ENCODE assay signal across 34 mouse cellular contexts in the genomic region with DNA sequence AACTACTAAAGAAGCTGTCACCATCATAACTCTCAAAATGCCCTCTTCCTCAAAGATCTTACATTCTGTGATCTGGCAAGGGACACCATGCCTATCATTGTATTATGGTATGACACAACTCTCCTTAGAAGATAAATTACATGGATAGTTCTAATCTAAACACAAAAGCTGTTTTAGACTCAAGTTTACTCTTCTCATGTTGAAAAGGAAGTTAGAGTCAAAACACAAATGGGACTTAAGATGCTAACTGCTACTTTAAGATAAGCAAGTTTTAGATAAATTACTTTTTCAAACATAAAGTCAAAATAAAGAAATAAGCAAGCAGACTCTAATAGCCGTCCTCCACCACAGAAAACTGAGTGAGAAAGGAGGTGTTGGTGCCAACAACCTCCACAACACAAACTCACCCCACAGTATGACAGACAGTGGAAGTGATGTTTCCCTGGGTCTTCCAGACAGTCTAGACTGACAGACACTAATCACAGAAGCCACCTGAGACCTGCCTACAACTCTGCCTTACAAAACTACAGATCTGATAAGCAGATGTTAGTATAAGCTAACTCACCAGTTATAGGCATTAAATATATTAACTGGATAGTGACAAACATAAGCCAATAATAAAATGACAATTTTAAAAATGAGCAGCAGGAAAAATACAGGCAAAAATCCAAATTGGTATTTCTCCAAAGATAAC. TPM values are rescaled to one million over a fixed set of nuclear protein-coding genes. Genes with fewer than 3 reads are reported as not detected.
DNase-seq lines count a peak whose midpoint lies in the region; ATAC-seq and TF ChIP-seq lines count a peak whose summit lies in the region.
"Had no signal": no experiment of that assay in that cellular context is flagged by ENCODE, and none has a peak within 500 bp of the region (broad histone marks: within the 10 kb centered on the region; RNA-seq: fewer than 3 reads in every experiment).

No protein-coding gene starts in this region.

- peak; percentile 10 for DNase-seq in cerebellum, adult 9-10 months
- DNase-seq in cerebellum, postnatal 14 days = no peak
- no peak for DNase-seq in lung, postnatal 4 days
- no peak for DNase-seq in liver, embryonic 14.5 days (ENCODE audit: low read depth in 3 of 3, low spot score in 3 of 3)
- DNase-seq in hindbrain, embryonic 10.5 days (ENCODE audit: low spot score) = no peak
- DNase-seq: adrenal gland, postnatal 14 days; cerebellum, adult 11 months; cerebellum, adult 9-11 months; gastrocnemius, postnatal 25 days; heart, postnatal 14 days; kidney, adult 8-10 months; kidney, postnatal 10 days; lung, postnatal 36 days; midbrain, embryonic 14.5 days; retina, postnatal 1 day; right cerebral cortex, postnatal 14 days had no signal

- H3K27me3 ChIP-seq in lung, embryonic 16.5 days (ENCODE audit: control insufficient read depth, insufficient read depth, low read depth, low read length) = no peaks in the 10 kb centered on the region
- no peaks in the 10 kb centered on the region for H3K27me3 ChIP-seq in liver, embryonic 14.5 days (ENCODE audit: control insufficient read depth, insufficient read depth, low read length)
- no peaks in the 10 kb centered on the region for H3K27me3 ChIP-seq in hindbrain, embryonic 10.5 days (ENCODE audit: insufficient read depth, poor library complexity, severe bottlenecking)
- H3K27me3 ChIP-seq: embryonic facial prominence, embryonic 13.5 days; forebrain, embryonic 12.5 days; neural tube, embryonic 15.5 days had no signal

- 27% methylated on average over 1 of the region's 1 CpGs for WGBS in lung, embryonic 16.5 days
- 45% methylated on average over 1 of the region's 1 CpGs for WGBS in liver, embryonic 14.5 days (ENCODE audit: insufficient replicate concordance)
- WGBS in hindbrain, embryonic 10.5 days = 98% methylated on average over 1 of the region's 1 CpGs

- H3K27ac ChIP-seq in lung, embryonic 16.5 days (ENCODE audit: low read length) = no peak overlapping the region
- peak overlapping the region; percentile 98 for H3K27ac ChIP-seq in liver, embryonic 14.5 days
- H3K27ac ChIP-seq in hindbrain, embryonic 10.5 days = no peak overlapping the region
- H3K27ac ChIP-seq: embryonic facial prominence, embryonic 13.5 days; forebrain, embryonic 12.5 days; neural tube, embryonic 15.5 days had no signal

- no peak for TF ChIP-seq EP300 in liver, embryonic 14.5 days (IDR thresholded peaks at IDR 0.05; ENCODE audit: low read depth)

- no peak overlapping the region for H3K4me2 ChIP-seq in lung, embryonic 16.5 days (ENCODE audit: low read depth, low read length)
- peak overlapping the region; percentile 56 for H3K4me2 ChIP-seq in liver, embryonic 14.5 days (ENCODE audit: low read depth)
- H3K4me2 ChIP-seq: embryonic facial prominence, embryonic 13.5 days; forebrain, embryonic 12.5 days; neural tube, embryonic 15.5 days had no signal

- H3K4me1 ChIP-seq in lung, embryonic 16.5 days (replicated peaks; ENCODE audit: control insufficient read depth, insufficient read depth, low read length) = peaks cover 3% of the 10 kb centered on the region; the same call in 1 of the 2 replicates
- H3K4me1 ChIP-seq in liver, embryonic 14.5 days (replicated peaks; ENCODE audit: control insufficient read depth in 2 of 2, insufficient read depth in 2 of 2, low read length in 1 of 2) = peaks cover 24 to 26% of the 10 kb centered on the region in 2 experiments
- H3K4me1 ChIP-seq in hindbrain, embryonic 10.5 days (replicated peaks) = no peaks in the 10 kb centered on the region
- H3K4me1 ChIP-seq: forebrain, embryonic 12.5 days; neural tube, embryonic 15.5 days had no signal

- no peak overlapping the region for H3K4me3 ChIP-seq in lung, embryonic 16.5 days (ENCODE audit: low read length)
- H3K4me3 ChIP-seq in liver, embryonic 14.5 days (ENCODE audit: insufficient read depth in 1 of 2, low read depth in 2 of 2, low read length in 2 of 2) = peak overlapping the region in 1 of 2 experiments; percentile 18; a peak in 2 of 4 replicates
- no peak overlapping the region for H3K4me3 ChIP-seq in hindbrain, embryonic 10.5 days
- H3K4me3 ChIP-seq: embryonic facial prominence, embryonic 13.5 days; forebrain, embryonic 12.5 days; neural tube, embryonic 15.5 days had no signal

- peak; percentile 23; the same call in 1 of the 2 replicates for ATAC-seq in lung, embryonic 16.5 days (ENCODE audit: low read depth)
- peak; percentile 46; the same call in 1 of the 2 replicates for ATAC-seq in liver, embryonic 14.5 days (ENCODE audit: insufficient read depth)
- peak; percentile 74 for ATAC-seq in megakaryocyte-erythroid progenitor cell, adult 5-6 weeks (replicated peaks; ENCODE audit: low FRiP score, low TSS enrichment, poor library complexity, severe bottlenecking)
- no peak for ATAC-seq in CD4-positive, CD25-positive, alpha-beta regulatory T cell, adult 4 months
- ATAC-seq: hindbrain, embryonic 16.5 days had no signal

- H3K9ac ChIP-seq in lung, embryonic 16.5 days (ENCODE audit: low read length) = no peak overlapping the region
- H3K9ac ChIP-seq in liver, embryonic 14.5 days (replicated peaks) = peak overlapping the region; percentile 57
- H3K9ac ChIP-seq: embryonic facial prominence, embryonic 13.5 days; forebrain, embryonic 12.5 days; neural tube, embryonic 15.5 days had no signal

- no peak for TF ChIP-seq CTCF in liver, embryonic 14.5 days (IDR thresholded peaks at IDR 0.05; ENCODE audit: low read depth)

- H3K36me3 ChIP-seq in lung, embryonic 16.5 days (ENCODE audit: control insufficient read depth, insufficient read depth, low read length) = peaks cover 32% of the 10 kb centered on the region
- peaks cover 35% of the 10 kb centered on the region for H3K36me3 ChIP-seq in liver, embryonic 14.5 days (replicated peaks; ENCODE audit: control insufficient read depth, insufficient read depth, low read depth)
- peaks cover 85% of the 10 kb centered on the region for H3K36me3 ChIP-seq in hindbrain, embryonic 10.5 days

- H3K9me3 ChIP-seq in lung, embryonic 16.5 days (ENCODE audit: control insufficient read depth, low read length) = no peaks in the 10 kb centered on the region
- H3K9me3 ChIP-seq in liver, embryonic 14.5 days (ENCODE audit: control insufficient read depth, low read length) = no peaks in the 10 kb centered on the region
- H3K9me3 ChIP-seq in hindbrain, embryonic 10.5 days = no peaks in the 10 kb centered on the region
- H3K9me3 ChIP-seq: embryonic facial prominence, embryonic 13.5 days; forebrain, embryonic 12.5 days; neural tube, embryonic 15.5 days had no signal

RNA-seq across cellular contexts. Expression of gene Fbxl3, which starts 13.4 kb away (rescaled TPM):
- 22.6 and 24.7 TPM in 2 replicates for polyA plus RNA-seq in lung, embryonic 16.5 days (2015; fragmentation: Nextera tagmentation; extraction: Ambion mirVana)
- polyA plus RNA-seq in liver, embryonic 14.5 days (2012; rRNA removed) = 17.3 and 21.9 TPM in 2 replicates
- polyA plus RNA-seq in liver, embryonic 14.5 days (2014; fragmentation: Nextera tagmentation; extraction: Ambion mirVana) = 12.6 and 16.0 TPM in 2 replicates
- total RNA-seq in megakaryocyte-erythroid progenitor cell, adult 5-6 weeks (2014; fragmentation: Nextera tagmentation) = 22.4 and 36.2 TPM in 2 replicates
- 31.8 and 85.5 TPM in 2 replicates for total RNA-seq in megakaryocyte-erythroid progenitor cell, adult 5-6 weeks (2017)
- 13.1 and 14.2 TPM in 2 replicates for polyA plus RNA-seq in hindbrain, embryonic 10.5 days (2016; fragmentation: Nextera tagmentation; extraction: Ambion mirVana)
- 10 to 100 TPM; 29.5 to 34.3 TPM for polyA plus RNA-seq in CD4-positive, CD25-positive, alpha-beta regulatory T cell, adult 4 months (2017; shearing (Covaris generic))

RNA-seq across cellular contexts. Expression of gene Cln5, which starts 16.0 kb away (rescaled TPM):
- polyA plus RNA-seq in lung, embryonic 16.5 days (2015; fragmentation: Nextera tagmentation; extraction: Ambion mirVana) = 30.2 and 32.5 TPM in 2 replicates
- 6.7 and 9.7 TPM in 2 replicates for polyA plus RNA-seq in liver, embryonic 14.5 days (2012; rRNA removed)
- polyA plus RNA-seq in liver, embryonic 14.5 days (2014; fragmentation: Nextera tagmentation; extraction: Ambion mirVana) = 17.6 and 20.2 TPM in 2 replicates
- 9.3 and 15.8 TPM in 2 replicates for total RNA-seq in megakaryocyte-erythroid progenitor cell, adult 5-6 weeks (2014; fragmentation: Nextera tagmentation)
- 15.6 and 19.8 TPM in 2 replicates for total RNA-seq in megakaryocyte-erythroid progenitor cell, adult 5-6 weeks (2017)
- 23.5 and 28.8 TPM in 2 replicates for polyA plus RNA-seq in hindbrain, embryonic 10.5 days (2016; fragmentation: Nextera tagmentation; extraction: Ambion mirVana)
- 10 to 100 TPM; 16.4 to 19.2 TPM for polyA plus RNA-seq in CD4-positive, CD25-positive, alpha-beta regulatory T cell, adult 4 months (2017; shearing (Covaris generic))

RNA-seq across cellular contexts. Expression of gene Acod1, which starts 39.2 kb away (rescaled TPM):
- polyA plus RNA-seq in lung, embryonic 16.5 days (2015; fragmentation: Nextera tagmentation; extraction: Ambion mirVana) = not detected in 2 replicates
- 0.03 and 0.08 TPM in 2 replicates for polyA plus RNA-seq in liver, embryonic 14.5 days (2012; rRNA removed)
- 0.06 and 0.15 TPM in 2 replicates for polyA plus RNA-seq in liver, embryonic 14.5 days (2014; fragmentation: Nextera tagmentation; extraction: Ambion mirVana)
- not detected in 2 replicates for total RNA-seq in megakaryocyte-erythroid progenitor cell, adult 5-6 weeks (2014; fragmentation: Nextera tagmentation)
- total RNA-seq in megakaryocyte-erythroid progenitor cell, adult 5-6 weeks (2017) = 0.33 and 0.50 TPM in 2 replicates
- polyA plus RNA-seq in hindbrain, embryonic 10.5 days (2016; fragmentation: Nextera tagmentation; extraction: Ambion mirVana) = not detected in 2 replicates
- under 1 TPM; 0.16 to 0.23 TPM for polyA plus RNA-seq in CD4-positive, CD25-positive, alpha-beta regulatory T cell, adult 4 months (2017; shearing (Covaris generic))
- total RNA-seq: adrenal gland, postnatal 14 days; gastrocnemius, postnatal 25 days; layer of hippocampus, adult 18-20 months; layer of hippocampus, postnatal 10 days; left cerebral cortex, adult 18-20 months; left cerebral cortex, postnatal 14 days had no signal
- polyA plus RNA-seq: C2C12; embryonic facial prominence, embryonic 13.5 days; heart, embryonic 14.5 days; hindbrain, embryonic 11.5 days; hindbrain, embryonic 16.5 days; intestine, embryonic 14.5 days; limb, embryonic 11.5 days; neural tube, embryonic 15.5 days; stomach, embryonic 14.5 days; testis, adult 2 months had no signal
